Mouse (Mus musculus): ENCODE measurements around the gene Fat4. TPM values are rescaled to one million over a fixed set of nuclear protein-coding genes. Genes with fewer than 3 reads are reported as not detected.

Gene Fat4
- polyA plus RNA-seq, 1 experiment from 2014 or later = 14.6 TPM

DNA sequence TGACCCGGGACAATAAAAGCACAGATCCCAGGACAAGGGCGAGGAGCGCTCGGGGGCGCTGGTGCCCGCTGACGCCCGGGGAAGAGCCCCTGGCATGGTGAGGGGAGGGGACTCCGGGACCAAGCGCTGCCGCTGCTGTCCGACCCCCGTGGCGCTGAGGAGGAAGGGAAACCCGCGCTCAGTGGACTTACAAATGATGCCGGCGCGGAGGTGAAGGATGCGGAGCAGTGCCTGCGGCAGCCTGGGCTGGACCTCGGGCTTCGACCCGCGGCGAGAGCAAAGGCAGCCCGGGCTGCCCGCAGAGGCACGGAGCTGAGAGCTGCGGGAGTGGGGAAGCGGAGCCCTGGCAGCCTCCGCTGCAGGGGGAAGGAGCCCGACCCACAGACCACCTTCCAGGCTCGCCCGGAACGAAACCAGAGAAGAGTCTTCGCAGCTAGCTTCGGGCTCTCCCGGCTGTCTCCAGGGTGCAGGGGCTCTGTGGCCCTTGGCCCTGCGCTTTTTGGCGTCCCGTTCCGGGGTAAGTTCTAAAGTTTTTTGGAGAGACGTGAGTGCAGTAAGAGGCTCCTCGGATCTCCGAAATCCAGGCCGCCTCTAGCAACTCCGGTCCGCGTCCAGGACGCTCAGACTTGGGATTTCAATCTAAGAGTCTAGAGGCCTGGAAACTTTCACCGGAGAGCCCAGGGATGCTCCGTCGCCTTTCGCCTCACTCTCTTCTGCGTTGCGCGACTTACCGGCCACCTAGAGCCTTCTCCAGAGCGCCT, 499 bp upstream of the Fat4 start:
- Histone ChIP-seq H3K27me3 (ENCODE audit: control insufficient read depth, insufficient read depth, low read length) (no peaks in the 10 kb centered on the region), H3K4me3 (replicated peaks; ENCODE audit: low read depth, low read length) (peak overlapping the region; percentile 83), H3K9me3 (ENCODE audit: control insufficient read depth, low read length) (no peaks in the 10 kb centered on the region), H3K9ac (replicated peaks; ENCODE audit: low read length) (peak overlapping the region; percentile 81), H3K4me1 (ENCODE audit: control insufficient read depth, insufficient read depth, low read length) (peaks cover 28% of the 10 kb centered on the region), H3K27ac (replicated peaks; ENCODE audit: low read depth, low read length) (peak overlapping the region; percentile 87), H3K4me2 (ENCODE audit: low read length) (peak overlapping the region; percentile 97), H3K36me3 (ENCODE audit: control insufficient read depth, insufficient read depth, low read length) (peaks cover 9% of the 10 kb centered on the region)
- DNase-seq = peak; percentile 74
- peak; percentile 34 for ATAC-seq (ENCODE audit: low FRiP score, low TSS enrichment)
- WGBS = under 1% methylated on average over 60 of the region's 60 CpGs

DNA sequence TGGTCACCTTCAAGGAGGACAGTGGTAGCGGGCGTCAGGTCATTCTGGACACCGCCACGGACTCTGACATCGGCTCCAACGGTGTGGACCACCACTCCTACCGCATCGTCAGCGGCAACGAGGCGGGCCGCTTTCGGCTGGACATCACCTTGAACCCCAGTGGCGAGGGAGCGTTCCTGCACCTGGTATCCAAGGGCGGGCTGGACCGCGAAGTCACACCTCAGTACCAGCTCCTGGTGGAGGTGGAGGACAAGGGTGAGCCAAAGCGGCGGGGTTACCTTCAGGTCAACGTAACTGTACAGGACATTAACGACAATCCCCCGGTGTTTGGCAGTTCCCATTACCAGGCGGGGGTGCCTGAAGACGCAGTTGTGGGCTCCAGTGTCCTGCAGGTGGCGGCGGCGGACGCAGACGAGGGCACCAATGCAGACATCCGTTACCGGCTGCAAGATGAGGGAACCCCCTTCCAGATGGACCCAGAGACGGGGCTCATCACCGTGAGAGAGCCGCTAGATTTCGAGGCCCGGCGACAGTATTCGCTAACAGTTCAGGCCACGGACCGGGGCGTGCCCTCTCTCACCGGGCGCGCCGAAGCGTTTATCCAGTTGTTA, 746 bp downstream of the Fat4 start:
- Histone ChIP-seq H3K9ac (replicated peaks; ENCODE audit: low read length) (peak overlapping the region; percentile 81), H3K36me3 (ENCODE audit: control insufficient read depth, insufficient read depth, low read length) (peaks cover 16% of the 10 kb centered on the region), H3K9me3 (ENCODE audit: control insufficient read depth, low read length) (no peaks in the 10 kb centered on the region), H3K27me3 (ENCODE audit: control insufficient read depth, insufficient read depth, low read length) (no peaks in the 10 kb centered on the region), H3K4me2 (ENCODE audit: low read length) (peak overlapping the region; percentile 97), H3K27ac (replicated peaks; ENCODE audit: low read depth, low read length) (peak overlapping the region; percentile 87), H3K4me3 (replicated peaks; ENCODE audit: low read depth, low read length) (peak overlapping the region; percentile 83), H3K4me1 (ENCODE audit: control insufficient read depth, insufficient read depth, low read length) (peaks cover 36% of the 10 kb centered on the region)
- WGBS = under 1% methylated on average over 47 of the region's 47 CpGs
- peak; percentile 86 for DNase-seq
- peak; percentile 15; the same call in 1 of the 2 replicates for ATAC-seq (ENCODE audit: low FRiP score, low TSS enrichment)

DNA sequence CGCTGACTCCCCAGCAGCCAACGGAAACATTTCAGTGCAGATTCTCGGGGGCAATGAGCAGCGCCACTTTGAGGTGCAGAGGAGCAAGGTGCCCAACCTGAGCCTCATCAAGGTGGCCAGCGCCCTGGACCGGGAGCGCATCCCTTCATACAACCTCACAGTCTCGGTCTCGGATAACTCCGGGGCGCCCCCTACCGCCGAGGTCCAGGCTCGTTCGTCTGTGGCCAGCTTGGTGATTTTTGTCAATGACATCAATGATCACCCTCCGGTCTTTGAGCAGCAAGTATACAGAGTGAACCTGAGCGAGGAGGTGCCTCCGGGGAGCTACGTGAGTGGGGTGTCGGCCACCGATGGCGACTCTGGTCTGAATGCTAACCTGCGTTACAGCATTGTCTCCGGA, 1.4 kb downstream of the Fat4 start:
- no peaks in the 10 kb centered on the region for H3K27me3 ChIP-seq (ENCODE audit: control insufficient read depth, insufficient read depth, low read length)
- DNase-seq = peak; percentile 85
- H3K27ac ChIP-seq (replicated peaks; ENCODE audit: low read depth, low read length) = peak overlapping the region; percentile 87
- no peaks in the 10 kb centered on the region for H3K9me3 ChIP-seq (ENCODE audit: control insufficient read depth, low read length)
- peaks cover 16% of the 10 kb centered on the region for H3K36me3 ChIP-seq (ENCODE audit: control insufficient read depth, insufficient read depth, low read length)
- peak overlapping the region; percentile 83 for H3K4me3 ChIP-seq (replicated peaks; ENCODE audit: low read depth, low read length)
- H3K4me2 ChIP-seq (ENCODE audit: low read length) = peak overlapping the region; percentile 97
- peaks cover 40% of the 10 kb centered on the region for H3K4me1 ChIP-seq (ENCODE audit: control insufficient read depth, insufficient read depth, low read length)
- no peak for ATAC-seq (ENCODE audit: low FRiP score, low TSS enrichment)
- WGBS = 9% methylated on average over 24 of the region's 24 CpGs
- peak overlapping the region; percentile 81 for H3K9ac ChIP-seq (replicated peaks; ENCODE audit: low read length)

DNA sequence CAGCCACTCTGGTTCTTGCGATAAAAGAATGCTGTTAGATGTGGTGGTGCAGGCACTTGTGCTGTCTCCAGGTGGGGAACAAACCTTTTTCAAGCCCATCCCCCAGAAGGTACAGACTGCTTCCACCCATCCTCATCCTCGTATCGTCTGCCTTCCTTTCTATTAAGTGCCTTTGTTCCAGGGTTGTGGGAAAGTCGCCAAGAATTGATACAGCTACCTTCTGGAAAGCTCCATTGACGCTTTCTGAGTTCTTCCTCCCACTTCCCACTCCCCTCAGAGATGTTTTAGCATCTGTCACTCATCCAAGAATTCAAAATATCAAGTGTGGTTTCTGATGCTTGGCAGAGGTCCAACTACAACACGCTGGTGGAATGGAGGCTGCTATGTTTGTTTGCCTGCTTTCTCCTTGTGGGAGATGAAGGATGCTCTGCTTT, 6.1 kb downstream of the Fat4 start:
- Histone ChIP-seq H3K27ac (replicated peaks; ENCODE audit: low read depth, low read length) (peak overlapping the region; percentile 37; the same call in 1 of the 2 replicates), H3K9me3 (ENCODE audit: control insufficient read depth, low read length) (no peaks in the 10 kb centered on the region), H3K36me3 (ENCODE audit: control insufficient read depth, insufficient read depth, low read length) (peaks cover 20% of the 10 kb centered on the region), H3K4me1 (ENCODE audit: control insufficient read depth, insufficient read depth, low read length) (peaks cover 42% of the 10 kb centered on the region), H3K4me3 (replicated peaks; ENCODE audit: low read depth, low read length) (peak overlapping the region; percentile 37), H3K4me2 (ENCODE audit: low read length) (peak overlapping the region; percentile 66), H3K9ac (replicated peaks; ENCODE audit: low read length) (peak overlapping the region; percentile 38), H3K27me3 (ENCODE audit: control insufficient read depth, insufficient read depth, low read length) (no peaks in the 10 kb centered on the region)
- WGBS = 21% methylated on average over 6 of the region's 6 CpGs
- peak; percentile 71 for DNase-seq
- ATAC-seq (ENCODE audit: low FRiP score, low TSS enrichment) = peak; percentile 10

DNA sequence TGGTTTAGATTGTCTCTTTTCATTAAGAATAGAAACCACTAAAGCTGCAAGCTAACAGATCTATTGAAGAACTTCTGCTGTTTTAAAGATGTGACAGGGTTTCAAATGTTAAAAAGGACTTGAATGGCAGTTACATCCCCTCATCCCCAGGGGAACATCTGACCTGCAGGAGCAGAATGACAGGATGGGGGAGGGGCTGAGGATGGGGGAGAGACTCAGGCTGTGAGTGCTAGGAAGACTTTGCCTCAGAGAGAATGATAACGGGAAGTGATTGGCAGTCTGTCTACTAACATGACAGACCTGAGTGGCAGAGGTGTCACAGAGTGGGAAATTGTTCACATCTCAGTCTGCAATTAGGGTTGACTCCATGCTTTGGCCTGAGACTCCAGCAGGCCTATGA, 14.1 kb downstream of the Fat4 start:
- H3K27ac ChIP-seq (replicated peaks; ENCODE audit: low read depth, low read length) = no peak overlapping the region
- no peak overlapping the region for H3K4me2 ChIP-seq (ENCODE audit: low read length)
- no peaks in the 10 kb centered on the region for H3K9me3 ChIP-seq (ENCODE audit: control insufficient read depth, low read length)
- DNase-seq (no peak), ATAC-seq (ENCODE audit: low FRiP score, low TSS enrichment) (no peak)
- no peak overlapping the region for H3K9ac ChIP-seq (replicated peaks; ENCODE audit: low read length)
- no peaks in the 10 kb centered on the region for H3K27me3 ChIP-seq (ENCODE audit: control insufficient read depth, insufficient read depth, low read length)
- H3K4me1 ChIP-seq (ENCODE audit: control insufficient read depth, insufficient read depth, low read length) = peaks cover 11% of the 10 kb centered on the region
- 0 out of 2 replicates have a peak, but pooled peaks cover 4% of the 10 kb centered on the region for H3K36me3 ChIP-seq (ENCODE audit: control insufficient read depth, insufficient read depth, low read length)
- no peak overlapping the region for H3K4me3 ChIP-seq (replicated peaks; ENCODE audit: low read depth, low read length)
- WGBS = 0% methylated on average over 1 of the region's 1 CpGs

GRCm38 (mm10) chr3:38906832-38907231, 20.1 kb downstream of the Fat4 start:
- 56% methylated on average over 3 of the region's 3 CpGs for WGBS
- H3K9me3 ChIP-seq (ENCODE audit: control insufficient read depth, low read length) = no peaks in the 10 kb centered on the region
- ATAC-seq (ENCODE audit: low FRiP score, low TSS enrichment) = no peak
- no peak overlapping the region for H3K9ac ChIP-seq (replicated peaks; ENCODE audit: low read length)
- no peaks in the 10 kb centered on the region for H3K27me3 ChIP-seq (ENCODE audit: control insufficient read depth, insufficient read depth, low read length)
- H3K4me1 ChIP-seq (ENCODE audit: control insufficient read depth, insufficient read depth, low read length) = peaks cover 14% of the 10 kb centered on the region
- DNase-seq = no peak
- H3K36me3 ChIP-seq (ENCODE audit: control insufficient read depth, insufficient read depth, low read length) = no peaks in the 10 kb centered on the region
- no peak overlapping the region for H3K4me3 ChIP-seq (replicated peaks; ENCODE audit: low read depth, low read length)
- H3K27ac ChIP-seq (replicated peaks; ENCODE audit: low read depth, low read length) = no peak overlapping the region
- no peak overlapping the region for H3K4me2 ChIP-seq (ENCODE audit: low read length)

DNA sequence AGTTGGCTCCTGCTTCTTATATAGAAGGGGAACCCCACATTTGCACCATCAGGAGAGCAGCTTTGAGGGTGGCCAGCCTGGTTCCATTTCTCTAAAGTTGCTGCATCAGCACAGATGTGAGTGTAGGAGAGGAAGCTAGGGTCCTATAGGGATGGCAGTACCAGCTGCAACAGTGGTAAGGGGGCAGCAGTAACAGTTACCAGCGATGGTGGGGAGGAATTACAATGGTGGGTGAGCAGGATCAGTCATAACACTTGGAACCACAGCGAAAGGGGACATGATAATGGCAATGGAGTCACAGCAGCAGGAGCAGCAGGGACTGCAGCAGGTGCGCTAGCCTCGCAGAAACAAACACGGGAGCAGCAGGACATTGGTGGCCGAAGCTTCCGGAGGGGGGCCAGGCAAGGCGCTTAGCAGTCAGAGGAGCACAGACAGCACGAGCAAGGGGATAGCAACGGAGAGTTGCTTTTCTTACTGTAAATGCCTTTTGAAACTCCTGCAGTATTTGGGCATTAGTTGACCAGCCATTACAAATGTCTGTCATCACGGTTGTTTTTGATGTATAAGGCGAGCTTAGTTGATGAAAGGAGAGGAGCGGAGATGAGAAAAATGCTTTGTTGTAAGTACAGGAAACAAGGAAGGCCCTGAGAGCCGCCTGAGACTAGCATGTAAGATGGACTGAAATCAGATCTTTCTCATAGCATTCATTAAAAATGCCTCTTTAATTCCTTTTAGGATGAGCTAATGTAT, 21.1 kb downstream of the Fat4 start:
- Histone ChIP-seq H3K4me2 (ENCODE audit: low read length) (peak overlapping the region; percentile 48), H3K4me3 (replicated peaks; ENCODE audit: low read depth, low read length) (peak overlapping the region; percentile 12; the same call in 1 of the 2 replicates), H3K36me3 (ENCODE audit: control insufficient read depth, insufficient read depth, low read length) (no peaks in the 10 kb centered on the region), H3K9me3 (ENCODE audit: control insufficient read depth, low read length) (no peaks in the 10 kb centered on the region), H3K27ac (replicated peaks; ENCODE audit: low read depth, low read length) (peak overlapping the region; percentile 28), H3K27me3 (ENCODE audit: control insufficient read depth, insufficient read depth, low read length) (no peaks in the 10 kb centered on the region), H3K4me1 (ENCODE audit: control insufficient read depth, insufficient read depth, low read length) (peaks cover 20% of the 10 kb centered on the region), H3K9ac (replicated peaks; ENCODE audit: low read length) (peak overlapping the region; percentile 21; the same call in 1 of the 2 replicates)
- WGBS = 5% methylated on average over 14 of the region's 14 CpGs
- ATAC-seq (ENCODE audit: low FRiP score, low TSS enrichment) (peak; percentile 69), DNase-seq (peak; percentile 51)

DNA sequence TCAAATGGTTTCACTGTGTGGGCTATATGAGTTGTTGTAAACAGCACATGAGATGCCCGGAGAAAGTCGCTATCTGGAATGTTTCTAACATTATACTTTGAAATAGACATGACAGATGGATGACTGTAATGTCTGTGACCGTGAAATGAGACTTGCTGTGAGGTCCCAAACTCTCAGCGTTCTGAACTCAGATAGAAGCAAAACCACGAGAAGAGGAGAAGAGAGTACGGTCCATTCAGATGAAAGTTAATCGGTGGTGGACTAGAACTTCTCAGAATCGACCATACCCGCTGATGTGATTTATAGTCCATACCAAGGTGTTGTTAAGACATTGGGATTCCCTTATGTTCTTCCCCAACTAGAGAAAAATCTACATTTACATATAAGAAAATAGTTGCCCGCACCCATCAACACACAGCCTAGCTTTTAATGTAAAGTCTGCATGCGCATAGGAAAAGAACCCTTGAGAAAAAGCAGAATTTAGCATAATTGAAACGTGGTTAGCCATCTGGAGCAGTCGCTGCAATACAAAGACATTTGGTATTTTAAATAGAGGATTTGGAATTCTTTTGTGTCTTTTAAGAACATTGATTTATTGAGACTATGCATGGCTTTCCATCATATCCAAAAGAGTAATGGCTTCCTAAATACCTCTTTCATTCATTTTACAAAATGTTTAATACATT, 21.8 kb downstream of the Fat4 start:
- Histone ChIP-seq H3K4me3 (replicated peaks; ENCODE audit: low read depth, low read length) (no peak overlapping the region), H3K4me2 (ENCODE audit: low read length) (peak overlapping the region; percentile 48), H3K36me3 (ENCODE audit: control insufficient read depth, insufficient read depth, low read length) (no peaks in the 10 kb centered on the region), H3K27me3 (ENCODE audit: control insufficient read depth, insufficient read depth, low read length) (no peaks in the 10 kb centered on the region), H3K9ac (replicated peaks; ENCODE audit: low read length) (peak overlapping the region; percentile 21; the same call in 1 of the 2 replicates), H3K27ac (replicated peaks; ENCODE audit: low read depth, low read length) (peak overlapping the region; percentile 28), H3K9me3 (ENCODE audit: control insufficient read depth, low read length) (no peaks in the 10 kb centered on the region), H3K4me1 (ENCODE audit: control insufficient read depth, insufficient read depth, low read length) (peaks cover 27% of the 10 kb centered on the region)
- DNase-seq (peak; percentile 46), ATAC-seq (ENCODE audit: low FRiP score, low TSS enrichment) (no peak)
- WGBS = 12% methylated on average over 13 of the region's 13 CpGs
